Mouse (Mus musculus): ENCODE measurements around the gene Klkb1. TPM values are rescaled to one million over a fixed set of nuclear protein-coding genes. Genes with fewer than 3 reads are reported as not detected.

The Klkb1 gene
- polyA plus RNA-seq, 1 experiment, result 0.03 TPM

DNA sequence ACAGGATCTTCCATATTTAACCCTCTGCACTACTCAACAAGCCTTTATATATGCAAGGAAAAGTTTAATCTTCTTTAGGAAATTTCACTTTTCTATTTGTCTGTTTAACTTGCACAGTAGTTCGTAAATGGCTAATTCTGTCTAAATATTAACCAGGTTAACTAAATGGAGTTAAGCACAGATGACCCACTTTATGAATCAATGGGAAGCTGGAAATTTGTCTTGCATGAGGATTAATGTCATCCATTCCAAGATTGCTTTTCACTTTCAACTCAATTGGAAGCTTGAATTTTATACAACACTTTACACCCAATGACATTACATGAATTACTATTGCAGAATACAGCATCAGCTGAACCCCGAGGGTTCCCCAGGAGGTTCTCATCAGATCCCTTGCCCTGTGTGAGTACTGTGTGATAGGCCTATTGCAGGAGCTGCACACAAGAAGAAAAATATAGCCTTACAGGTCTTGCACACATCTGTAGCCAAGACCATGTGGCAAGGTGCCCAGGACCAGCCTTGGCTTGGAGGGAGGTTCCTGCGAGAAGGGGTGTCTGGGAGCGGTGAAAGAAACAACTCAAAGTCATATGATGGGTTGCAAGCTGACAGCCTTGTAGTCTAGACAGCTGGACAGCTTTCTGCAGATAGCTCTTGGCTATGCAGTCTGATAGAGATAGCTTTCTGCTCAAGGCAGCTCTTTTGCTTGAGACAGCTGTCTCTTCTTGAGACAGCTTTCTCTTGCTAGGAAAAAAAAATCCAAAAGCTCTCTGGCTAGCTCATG, 26.9 kb downstream of the Klkb1 start:
- no peak for DNase-seq (ENCODE audit: low read depth)
- TF ChIP-seq CTCF (IDR thresholded peaks at IDR 0.05; ENCODE audit: borderline replicate concordance, extremely low read depth, insufficient read depth, insufficient read length), result no peak
- TF ChIP-seq POLR2A (IDR thresholded peaks at IDR 0.05; ENCODE audit: borderline replicate concordance, extremely low read depth, insufficient read depth, insufficient read length, poor library complexity, severe bottlenecking), result no peak

DNA sequence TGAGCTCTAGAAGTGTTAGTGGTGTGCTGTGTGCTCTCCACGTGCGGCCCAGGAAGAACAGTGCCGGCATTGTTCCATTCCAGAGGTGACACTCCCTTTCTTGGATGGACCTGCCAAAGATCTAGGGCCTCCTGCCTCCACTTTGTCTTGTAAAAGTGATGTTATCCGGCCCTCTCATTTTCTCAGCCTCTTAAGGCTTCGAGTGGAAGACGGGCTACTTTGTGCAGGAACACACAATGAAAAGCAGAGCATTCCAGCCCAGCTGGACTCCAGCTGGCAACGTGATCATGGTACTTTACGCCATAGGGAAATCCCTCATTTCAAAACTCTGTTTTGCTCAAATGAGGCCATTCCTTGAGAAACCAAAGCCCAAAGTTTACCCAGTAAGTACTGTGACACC, 27.7 kb downstream of the Klkb1 start:
- no peak for DNase-seq (ENCODE audit: low read depth)
- TF ChIP-seq POLR2A (IDR thresholded peaks at IDR 0.05; ENCODE audit: borderline replicate concordance, extremely low read depth, insufficient read depth, insufficient read length, poor library complexity, severe bottlenecking) (no peak), CTCF (IDR thresholded peaks at IDR 0.05; ENCODE audit: borderline replicate concordance, extremely low read depth, insufficient read depth, insufficient read length) (no peak)

DNA sequence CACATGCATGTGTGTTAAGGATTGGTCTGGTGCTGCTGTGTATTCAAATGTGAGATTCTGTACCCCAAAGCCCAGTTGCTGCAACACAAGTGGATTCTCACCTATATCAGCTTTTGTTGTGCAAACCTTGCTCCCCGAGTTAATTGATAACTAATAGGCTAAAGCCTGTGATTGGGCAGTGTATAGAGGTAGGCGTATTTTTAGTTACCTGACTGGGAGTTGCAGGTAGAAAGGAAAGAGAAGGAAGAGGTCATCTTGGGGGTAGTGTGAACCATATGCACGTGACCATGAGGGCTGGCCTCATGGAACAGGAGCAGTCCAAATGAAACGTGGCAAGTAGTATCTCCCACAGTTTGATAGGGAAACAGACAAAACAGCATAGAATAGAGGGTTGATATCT, 29.7 kb downstream of the Klkb1 start:
- no peak for DNase-seq (ENCODE audit: low read depth)
- TF ChIP-seq CTCF (IDR thresholded peaks at IDR 0.05; ENCODE audit: borderline replicate concordance, extremely low read depth, insufficient read depth, insufficient read length), result no peak
- no peak for TF ChIP-seq POLR2A (IDR thresholded peaks at IDR 0.05; ENCODE audit: borderline replicate concordance, extremely low read depth, insufficient read depth, insufficient read length, poor library complexity, severe bottlenecking)

DNA sequence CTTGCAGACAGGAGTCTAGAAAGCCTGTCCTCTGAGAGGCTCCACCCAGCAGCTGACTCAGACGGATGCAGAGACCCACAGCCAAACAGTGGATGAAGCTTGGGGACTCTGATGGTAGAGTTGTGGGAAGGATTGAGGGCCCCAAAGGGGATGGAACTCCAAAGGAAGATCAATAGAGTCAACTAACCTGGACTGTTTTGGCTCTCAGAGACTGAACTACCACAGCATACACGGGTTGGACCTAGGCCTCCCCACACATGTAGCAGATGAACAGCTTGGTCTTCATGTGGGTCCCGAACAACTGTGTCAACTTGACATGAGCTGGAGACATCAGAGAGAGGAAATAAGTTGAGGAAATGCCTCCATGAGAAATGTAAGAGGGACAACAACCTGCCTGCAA, 31.8 kb downstream of the Klkb1 start:
- no peak for DNase-seq (ENCODE audit: low read depth)

DNA sequence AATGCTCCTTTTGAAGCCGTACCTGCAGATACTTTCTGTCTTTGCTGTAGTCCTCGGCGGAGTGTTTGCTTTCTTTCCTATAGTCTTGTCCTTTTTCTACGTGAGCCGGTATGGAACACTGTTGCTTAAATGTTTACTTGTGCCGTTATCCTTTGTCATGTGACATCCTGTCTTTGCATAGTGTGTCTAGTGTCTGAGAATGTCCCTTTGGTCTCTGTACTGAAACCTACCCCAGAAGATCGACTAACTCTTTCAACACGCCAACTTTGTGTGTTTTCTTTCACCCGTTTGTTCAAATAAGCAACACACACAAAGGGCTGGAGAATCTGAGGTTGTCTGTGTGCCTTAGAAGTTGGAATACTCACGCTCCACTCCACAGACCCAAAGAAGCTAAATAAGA, 32.7 kb downstream of the Klkb1 start, which contains the start of gene F11:
Gene F11, minus strand, starts transcription at position 112 of the 400 bp plus-strand sequence.
- DNase-seq (ENCODE audit: low read depth), result no peak
- TF ChIP-seq CTCF (IDR thresholded peaks at IDR 0.05; ENCODE audit: borderline replicate concordance, extremely low read depth, insufficient read depth, insufficient read length) (no peak), POLR2A (IDR thresholded peaks at IDR 0.05; ENCODE audit: borderline replicate concordance, extremely low read depth, insufficient read depth, insufficient read length, poor library complexity, severe bottlenecking) (no peak)

More for the DNA sequence above, 31.8 kb downstream of the Klkb1 start:
- no peak for TF ChIP-seq POLR2A (IDR thresholded peaks at IDR 0.05; ENCODE audit: borderline replicate concordance, extremely low read depth, insufficient read depth, insufficient read length, poor library complexity, severe bottlenecking)
- no peak for TF ChIP-seq CTCF (IDR thresholded peaks at IDR 0.05; ENCODE audit: borderline replicate concordance, extremely low read depth, insufficient read depth, insufficient read length)

DNA sequence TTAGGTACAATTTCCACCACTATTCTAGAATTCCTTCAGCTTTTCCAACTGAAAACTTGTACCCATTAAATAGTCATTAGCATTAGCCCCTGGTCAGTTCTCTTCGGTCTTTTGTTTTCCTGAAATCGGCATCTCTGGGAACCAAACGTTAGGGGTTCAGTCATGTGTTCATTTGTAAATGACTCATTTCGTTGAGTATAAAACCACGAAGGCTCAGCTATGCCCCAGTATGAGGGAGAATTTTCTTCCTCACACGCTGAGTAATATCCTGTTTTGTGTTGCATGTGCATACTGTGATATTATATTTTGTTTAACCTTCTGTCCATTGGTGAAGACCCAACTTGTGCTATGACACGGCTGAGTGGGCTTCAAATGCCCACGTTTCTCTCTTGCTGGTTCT, 36.2 kb downstream of the Klkb1 start:
- DNase-seq (ENCODE audit: low read depth), result no peak
- no peak for TF ChIP-seq POLR2A (IDR thresholded peaks at IDR 0.05; ENCODE audit: borderline replicate concordance, extremely low read depth, insufficient read depth, insufficient read length, poor library complexity, severe bottlenecking)
- no peak for TF ChIP-seq CTCF (IDR thresholded peaks at IDR 0.05; ENCODE audit: borderline replicate concordance, extremely low read depth, insufficient read depth, insufficient read length)

DNA sequence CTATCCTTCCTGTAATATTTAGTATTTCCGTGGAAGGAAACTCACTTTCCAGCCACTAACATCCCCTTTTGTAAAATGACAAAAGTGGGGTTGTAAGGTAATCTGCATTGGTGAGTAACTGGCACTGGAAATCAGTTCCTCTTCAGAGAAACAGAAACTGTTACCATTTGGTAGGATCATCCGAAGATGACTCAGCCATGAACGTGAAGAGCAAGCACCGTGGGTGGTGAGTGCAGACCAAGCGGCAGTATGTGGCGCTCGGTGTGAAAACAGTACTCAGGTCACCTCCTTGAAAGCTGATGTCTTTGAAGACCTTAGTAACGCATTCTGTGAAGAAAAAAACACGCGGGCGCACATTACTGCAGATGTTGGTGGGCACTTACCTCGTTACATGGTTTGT, 39.6 kb downstream of the Klkb1 start:
- TF ChIP-seq CTCF (IDR thresholded peaks at IDR 0.05; ENCODE audit: borderline replicate concordance, extremely low read depth, insufficient read depth, insufficient read length) (no peak), POLR2A (IDR thresholded peaks at IDR 0.05; ENCODE audit: borderline replicate concordance, extremely low read depth, insufficient read depth, insufficient read length, poor library complexity, severe bottlenecking) (no peak)
- DNase-seq (ENCODE audit: low read depth), result no peak

DNA sequence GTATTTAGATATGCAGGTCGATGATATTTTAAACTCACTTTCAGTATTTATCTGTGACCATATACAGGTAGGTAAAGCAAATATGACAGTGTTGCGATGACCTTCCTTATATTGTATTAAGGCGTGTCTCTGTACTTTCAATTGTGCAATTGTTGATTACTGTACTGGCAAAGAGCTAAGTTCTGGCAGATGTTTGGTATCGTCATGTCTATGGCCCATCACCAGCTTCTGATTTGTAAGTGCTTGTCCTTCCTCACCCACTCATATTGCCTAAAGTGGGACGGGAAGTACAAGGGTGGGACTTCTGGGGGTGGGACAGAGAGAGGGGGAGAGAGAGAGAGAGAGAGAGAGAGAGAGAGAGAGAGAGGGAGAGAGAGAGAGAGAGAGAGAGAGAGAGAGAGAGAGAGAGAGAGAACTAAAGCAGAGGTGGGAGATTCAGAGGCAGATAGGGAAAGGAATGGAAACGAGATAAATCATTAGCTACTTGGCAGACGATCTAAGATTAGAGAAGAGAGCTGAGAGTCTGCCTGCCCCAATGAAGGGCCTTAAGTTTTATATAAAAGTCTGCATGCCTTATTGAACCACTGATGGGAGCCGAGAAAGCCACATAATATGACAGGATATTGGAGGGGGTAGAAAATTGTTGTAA, 40.3 kb downstream of the Klkb1 start:
- no peak for TF ChIP-seq CTCF (IDR thresholded peaks at IDR 0.05; ENCODE audit: borderline replicate concordance, extremely low read depth, insufficient read depth, insufficient read length)
- TF ChIP-seq POLR2A (IDR thresholded peaks at IDR 0.05; ENCODE audit: borderline replicate concordance, extremely low read depth, insufficient read depth, insufficient read length, poor library complexity, severe bottlenecking), result no peak
- DNase-seq (ENCODE audit: low read depth), result no peak

DNA sequence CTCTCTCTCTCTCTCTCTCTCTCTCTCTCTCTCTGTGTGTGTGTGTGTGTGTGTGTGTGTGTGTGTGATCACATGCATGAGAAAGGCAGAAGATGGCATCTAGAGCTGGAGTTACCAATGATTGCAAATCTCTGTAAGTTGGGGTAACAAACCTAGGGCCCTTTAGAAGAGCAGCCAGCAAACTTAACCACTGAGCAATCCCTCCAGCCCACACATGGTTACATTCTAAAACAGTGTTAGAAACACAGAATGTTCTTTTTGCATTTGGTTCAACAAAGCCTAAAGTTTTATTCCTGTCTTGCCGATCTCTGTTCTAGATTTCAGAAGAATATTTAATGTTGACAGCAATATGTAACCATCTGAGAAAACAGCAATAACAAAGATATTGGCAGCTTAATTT, 41.1 kb downstream of the Klkb1 start:
- DNase-seq (ENCODE audit: low read depth), result no peak
- TF ChIP-seq POLR2A (IDR thresholded peaks at IDR 0.05; ENCODE audit: borderline replicate concordance, extremely low read depth, insufficient read depth, insufficient read length, poor library complexity, severe bottlenecking) (no peak), CTCF (IDR thresholded peaks at IDR 0.05; ENCODE audit: borderline replicate concordance, extremely low read depth, insufficient read depth, insufficient read length) (no peak)

DNA sequence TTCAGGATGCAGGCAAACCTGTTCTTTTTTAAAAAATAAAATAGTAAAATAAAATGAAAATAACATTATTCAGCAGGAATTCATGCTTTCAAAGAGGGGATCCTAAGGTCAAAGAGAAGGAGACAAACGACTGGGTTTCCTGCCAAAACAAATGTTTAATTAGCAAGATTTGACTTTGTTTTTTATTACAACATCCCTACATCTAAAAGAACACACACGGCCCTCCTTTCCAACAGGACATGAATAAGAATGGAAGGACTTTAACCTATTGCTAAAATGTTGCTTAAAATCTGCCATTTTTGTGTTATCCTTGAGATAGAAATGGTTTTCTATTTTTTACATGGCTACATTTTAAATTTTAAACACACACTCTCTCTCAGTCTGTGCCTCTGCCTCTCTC, 41.5 kb downstream of the Klkb1 start:
- no peak for DNase-seq (ENCODE audit: low read depth)
- TF ChIP-seq CTCF (IDR thresholded peaks at IDR 0.05; ENCODE audit: borderline replicate concordance, extremely low read depth, insufficient read depth, insufficient read length) (no peak), POLR2A (IDR thresholded peaks at IDR 0.05; ENCODE audit: borderline replicate concordance, extremely low read depth, insufficient read depth, insufficient read length, poor library complexity, severe bottlenecking) (no peak)

DNA sequence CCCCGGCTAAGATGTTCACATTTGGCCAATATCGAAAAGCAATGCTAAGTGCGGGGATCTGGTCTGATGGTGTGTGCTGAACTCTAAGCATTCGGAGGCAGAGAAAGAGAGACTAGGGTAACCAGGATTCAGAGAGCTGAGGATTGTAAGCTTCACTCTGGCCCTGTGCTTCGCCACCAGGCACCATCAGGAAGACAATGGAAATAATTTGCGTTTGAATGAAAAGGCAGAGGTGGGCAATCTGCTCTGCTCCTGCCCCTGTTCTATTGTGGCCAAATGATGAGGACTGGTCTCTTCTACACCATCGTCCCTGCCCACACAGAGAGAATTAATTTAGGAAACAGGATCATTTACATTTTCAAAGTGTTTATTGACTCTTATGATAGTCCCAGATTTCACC, 48.4 kb downstream of the Klkb1 start:
- TF ChIP-seq POLR2A (IDR thresholded peaks at IDR 0.05; ENCODE audit: borderline replicate concordance, extremely low read depth, insufficient read depth, insufficient read length, poor library complexity, severe bottlenecking) (no peak), CTCF (IDR thresholded peaks at IDR 0.05; ENCODE audit: borderline replicate concordance, extremely low read depth, insufficient read depth, insufficient read length) (no peak)
- DNase-seq (ENCODE audit: low read depth), result no peak

DNA sequence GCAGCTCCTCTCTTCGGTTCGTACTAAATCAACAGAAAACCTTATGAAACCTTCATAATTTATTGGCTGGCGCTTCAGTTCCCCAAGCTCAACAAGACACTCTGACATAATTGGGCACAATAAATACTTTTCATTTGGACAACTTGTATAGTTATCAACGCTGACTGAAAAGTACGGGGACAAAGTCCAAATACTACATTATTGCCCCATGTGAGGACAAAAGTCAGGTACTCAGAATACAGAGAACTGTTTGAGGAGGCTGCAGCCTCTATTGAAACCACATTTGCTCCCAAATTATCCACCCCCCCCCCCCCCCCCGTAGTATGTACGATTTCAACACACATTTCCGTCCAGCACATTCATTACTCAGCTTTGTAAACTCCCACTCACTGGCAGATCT, 55.3 kb downstream of the Klkb1 start:
- TF ChIP-seq CTCF (IDR thresholded peaks at IDR 0.05; ENCODE audit: borderline replicate concordance, extremely low read depth, insufficient read depth, insufficient read length), result no peak
- TF ChIP-seq POLR2A (IDR thresholded peaks at IDR 0.05; ENCODE audit: borderline replicate concordance, extremely low read depth, insufficient read depth, insufficient read length, poor library complexity, severe bottlenecking), result no peak
- DNase-seq (ENCODE audit: low read depth), result no peak
